Mouse (Mus musculus) myocyte (in vitro differentiated cells): Measurements from ENCODE around the gene Aspg.

Source experiments
- CEBPB ChIP-seq: IDR thresholded peaks from 2 replicates; pipeline ENCODE4 v1.6.1; 2011; ENCODE audit warnings: mild to moderate bottlenecking, moderate library complexity; ENCODE audit not compliant: poor library complexity, insufficient read depth, severe bottlenecking
- E2F4 ChIP-seq: IDR thresholded peaks from one replicate; pipeline ENCODE4 v1.6.1; 2011; ENCODE audit warnings: mild to moderate bottlenecking, control low read depth, moderate library complexity; ENCODE audit not compliant: insufficient read depth
- MAX ChIP-seq: IDR thresholded peaks from one replicate; pipeline ENCODE4 v1.6.1; 2011; ENCODE audit warnings: low read depth, mild to moderate bottlenecking, control low read depth
- MYOD1 ChIP-seq, 3 experiments: IDR thresholded peaks; one replicate each; pipeline ENCODE4 v1.6.1; 2011; ENCODE audit warnings: control low read depth in 2 of 3, low read depth in 2 of 3, mild to moderate bottlenecking in 2 of 3, moderate library complexity in 1 of 3; ENCODE audit not compliant: insufficient read length in 2 of 3, control insufficient read depth in 1 of 3
- MYOG ChIP-seq, 3 experiments: IDR thresholded peaks; one replicate each; pipeline ENCODE4 v1.6.1; 2011; ENCODE audit warnings: control low read depth in 2 of 3, low read depth in 2 of 3, mild to moderate bottlenecking in 2 of 3; ENCODE audit not compliant: insufficient read length in 2 of 3, control insufficient read depth in 1 of 3, insufficient read depth in 1 of 3
- POLR2A ChIP-seq: IDR thresholded peaks from one replicate; pipeline ENCODE4 v1.6.1; 2011; ENCODE audit warnings: low read depth, mild to moderate bottlenecking, control low read depth, moderate library complexity; ENCODE audit not compliant: insufficient read length
- POLR2AphosphoS2 ChIP-seq: IDR thresholded peaks from one replicate; pipeline ENCODE4 v1.6.1; 2011; ENCODE audit warnings: low read depth, control low read depth; ENCODE audit not compliant: insufficient read length
- REST ChIP-seq: IDR thresholded peaks from one replicate; pipeline ENCODE4 v1.6.1; 2011; ENCODE audit warnings: mild to moderate bottlenecking, control low read depth, moderate library complexity; ENCODE audit not compliant: insufficient read depth, insufficient read length
- SRF ChIP-seq: IDR thresholded peaks from one replicate; pipeline ENCODE4 v1.6.1; 2011; ENCODE audit warnings: low read depth; ENCODE audit not compliant: control insufficient read depth, insufficient read length
- TCF12 ChIP-seq: IDR thresholded peaks from one replicate; pipeline ENCODE4 v1.6.1; 2011; ENCODE audit warnings: mild to moderate bottlenecking, control low read depth; ENCODE audit not compliant: poor library complexity, insufficient read depth, severe bottlenecking
- TCF3 ChIP-seq: IDR thresholded peaks from one replicate; pipeline ENCODE4 v1.6.1; 2011; ENCODE audit warnings: low read depth, control low read depth; ENCODE audit not compliant: insufficient read length
- USF1 ChIP-seq: IDR thresholded peaks from one replicate; pipeline ENCODE4 v1.6.1; 2011; ENCODE audit warnings: low read depth, mild to moderate bottlenecking, control low read depth, moderate library complexity

- no peak for TF ChIP-seq POLR2A
- TF ChIP-seq MAX = no peak
- TF ChIP-seq MYOG (IDR thresholded peaks at IDR 0.05; ENCODE audit: control insufficient read depth in 1 of 3, insufficient read depth in 1 of 3, insufficient read length in 2 of 3, low read depth in 2 of 3) = no peak
- no peak for TF ChIP-seq E2F4
- no peak for TF ChIP-seq POLR2AphosphoS2
- no peak for TF ChIP-seq TCF12
- TF ChIP-seq USF1 = no peak
- no peak for TF ChIP-seq CEBPB
- no peak for TF ChIP-seq TCF3
- TF ChIP-seq SRF = no peak
- TF ChIP-seq MYOD1 (IDR thresholded peaks at IDR 0.05; ENCODE audit: control insufficient read depth in 1 of 3, insufficient read length in 2 of 3, low read depth in 2 of 3) = no peak
- TF ChIP-seq REST = no peak
Observed at GRCm38 (mm10) chr12:112117649-112118048, 11.2 kb downstream of the Aspg start.
